Mouse (Mus musculus): ENCODE data around the gene Cabp7. TPM values are rescaled to one million over a fixed set of nuclear protein-coding genes. Genes with fewer than 3 reads are reported as not detected.

The Cabp7 gene
- polyA plus RNA-seq, 1 experiment: not detected

- Histone ChIP-seq H3K27me3 (ENCODE audit: control insufficient read depth) (no peaks in the 10 kb centered on the region), H3K4me1 (ENCODE audit: control insufficient read depth) (peaks cover 26% of the 10 kb centered on the region), H3K9me3 (ENCODE audit: control insufficient read depth, low read length) (no peaks in the 10 kb centered on the region), H3K4me3 (replicated peaks) (peak within 1 kb of the TSS; percentile 68), H3K36me3 (ENCODE audit: control insufficient read depth) (peaks cover 32% of the 10 kb centered on the region)
- TF ChIP-seq GATA1 (IDR thresholded peaks at IDR 0.05; ENCODE audit: low read length) (no peak), TAL1 (IDR thresholded peaks at IDR 0.05; ENCODE audit: low read length) (no peak)
These were observed 42.3 kb downstream of the Cabp7 start, which contains the start of the genes Uqcr10 and Zmat5 for GRCm38 (mm10) chr11:4704072-4704964. TSS of gene Uqcr10 (minus strand) at chr11:4704342. TSS of gene Zmat5 (plus strand) at chr11:4704678.

GRCm38 (mm10) chr11:4703688-4704071, 42.9 kb downstream of the Cabp7 start:
- no peak for TF ChIP-seq GATA1 (IDR thresholded peaks at IDR 0.05; ENCODE audit: low read length)
- TF ChIP-seq TAL1 (IDR thresholded peaks at IDR 0.05; ENCODE audit: low read length): no peak
- Histone ChIP-seq H3K4me1 (ENCODE audit: control insufficient read depth) (peaks cover 26% of the 10 kb centered on the region), H3K9me3 (ENCODE audit: control insufficient read depth, low read length) (no peaks in the 10 kb centered on the region), H3K4me3 (replicated peaks) (peak overlapping the region; percentile 68), H3K27me3 (ENCODE audit: control insufficient read depth) (no peaks in the 10 kb centered on the region), H3K36me3 (ENCODE audit: control insufficient read depth) (peaks cover 32% of the 10 kb centered on the region)

- TF ChIP-seq GATA1 (IDR thresholded peaks at IDR 0.05; ENCODE audit: low read length) (no peak), TAL1 (IDR thresholded peaks at IDR 0.05; ENCODE audit: low read length) (no peak)
- Histone ChIP-seq H3K27me3 (ENCODE audit: control insufficient read depth) (no peaks in the 10 kb centered on the region), H3K4me3 (replicated peaks) (no peak overlapping the region), H3K4me1 (ENCODE audit: control insufficient read depth) (peaks cover 26% of the 10 kb centered on the region), H3K36me3 (ENCODE audit: control insufficient read depth) (peaks cover 32% of the 10 kb centered on the region), H3K9me3 (ENCODE audit: control insufficient read depth, low read length) (no peaks in the 10 kb centered on the region)
These were observed 45.9 kb downstream of the Cabp7 start for GRCm38 (mm10) chr11:4700726-4701125.

GRCm38 (mm10) chr11:4697043-4697983, 49.3 kb downstream of the Cabp7 start:
- H3K27me3 ChIP-seq (ENCODE audit: control insufficient read depth): no peaks in the 10 kb centered on the region; the same call in 1 of the 2 replicates
- H3K9me3 ChIP-seq (ENCODE audit: control insufficient read depth, low read length): peaks cover 6% of the 10 kb centered on the region
- peaks cover 27% of the 10 kb centered on the region for H3K36me3 ChIP-seq (ENCODE audit: control insufficient read depth)
- TF ChIP-seq GATA1 (IDR thresholded peaks at IDR 0.05; ENCODE audit: low read length) (no peak), TAL1 (IDR thresholded peaks at IDR 0.05; ENCODE audit: low read length) (no peak)
- peaks cover 6% of the 10 kb centered on the region for H3K4me1 ChIP-seq (ENCODE audit: control insufficient read depth)
- no peak overlapping the region for H3K4me3 ChIP-seq (replicated peaks)

- peaks cover 2% of the 10 kb centered on the region for H3K27me3 ChIP-seq (ENCODE audit: control insufficient read depth)
- no peaks in the 10 kb centered on the region for H3K36me3 ChIP-seq (ENCODE audit: control insufficient read depth)
- peaks cover 1% of the 10 kb centered on the region for H3K4me1 ChIP-seq (ENCODE audit: control insufficient read depth)
- no peak overlapping the region for H3K4me3 ChIP-seq (replicated peaks)
- TF ChIP-seq TAL1 (IDR thresholded peaks at IDR 0.05; ENCODE audit: low read length) (no peak), GATA1 (IDR thresholded peaks at IDR 0.05; ENCODE audit: low read length) (no peak)
- peaks cover 6% of the 10 kb centered on the region for H3K9me3 ChIP-seq (ENCODE audit: control insufficient read depth, low read length)
These were observed 54.4 kb downstream of the Cabp7 start for GRCm38 (mm10) chr11:4692162-4692561.

GRCm38 (mm10) chr11:4691213-4691612, 55.4 kb downstream of the Cabp7 start:
- peaks cover 6% of the 10 kb centered on the region for H3K9me3 ChIP-seq (ENCODE audit: control insufficient read depth, low read length)
- no peaks in the 10 kb centered on the region; the same call in none of the 2 replicates for H3K4me1 ChIP-seq (ENCODE audit: control insufficient read depth)
- no peak for TF ChIP-seq TAL1 (IDR thresholded peaks at IDR 0.05; ENCODE audit: low read length)
- no peak for TF ChIP-seq GATA1 (IDR thresholded peaks at IDR 0.05; ENCODE audit: low read length)
- H3K4me3 ChIP-seq (replicated peaks): no peak overlapping the region
- H3K27me3 ChIP-seq (ENCODE audit: control insufficient read depth): peaks cover 2% of the 10 kb centered on the region
- no peaks in the 10 kb centered on the region for H3K36me3 ChIP-seq (ENCODE audit: control insufficient read depth)

GRCm38 (mm10) chr11:4690353-4690752, 56.2 kb downstream of the Cabp7 start:
- Histone ChIP-seq H3K4me3 (replicated peaks) (no peak overlapping the region), H3K36me3 (ENCODE audit: control insufficient read depth) (no peaks in the 10 kb centered on the region), H3K9me3 (ENCODE audit: control insufficient read depth, low read length) (peaks cover 6% of the 10 kb centered on the region), H3K27me3 (ENCODE audit: control insufficient read depth) (peaks cover 2% of the 10 kb centered on the region), H3K4me1 (ENCODE audit: control insufficient read depth) (no peaks in the 10 kb centered on the region; the same call in none of the 2 replicates)
- TF ChIP-seq GATA1 (IDR thresholded peaks at IDR 0.05; ENCODE audit: low read length): no peak

GRCm38 (mm10) chr11:4688632-4689380, 57.8 kb downstream of the Cabp7 start:
- H3K9me3 ChIP-seq (ENCODE audit: control insufficient read depth, low read length): no peaks in the 10 kb centered on the region
- H3K36me3 ChIP-seq (ENCODE audit: control insufficient read depth): peaks cover 12% of the 10 kb centered on the region

More at GRCm38 (mm10) chr11:4688632-4689380, 57.8 kb downstream of the Cabp7 start:
- Histone ChIP-seq H3K4me3 (replicated peaks) (no peak overlapping the region), H3K27me3 (ENCODE audit: control insufficient read depth) (peaks cover 2% of the 10 kb centered on the region; the same call in 1 of the 2 replicates), H3K4me1 (ENCODE audit: control insufficient read depth) (no peaks in the 10 kb centered on the region; the same call in none of the 2 replicates)
- TF ChIP-seq TAL1 (IDR thresholded peaks at IDR 0.05; ENCODE audit: low read length): no peak
- TF ChIP-seq GATA1 (IDR thresholded peaks at IDR 0.05; ENCODE audit: low read length): no peak
